Mouse (Mus musculus) megakaryocyte-erythroid progenitor cell, adult 5-6 weeks (primary cell): ENCODE measurements around the gene Als2cl. TPM values are rescaled to one million over a fixed set of nuclear protein-coding genes. Genes with fewer than 3 reads are reported as not detected.

Experiments
- total RNA-seq, 2 experiments: library from RNA; stranded (forward) in 1 of 2; stranded (reverse) in 1 of 2; fragments of 200-1000, 215-1000 nt in 1 of 2; fragments of >200 nt in 1 of 2; fragmentation: Nextera tagmentation in 1 of 2; gene quantifications; 2 replicates each; pipeline ENCODE4 v1.2.3; 2014 to 2017

Gene Als2cl
- total RNA-seq, 2 experiments from 2014 or later: 0.66 to 3.7 TPM

Other genes starting within 250 kb of the Als2cl start
- gene Nbeal2, start 225.7 kb upstream of the Als2cl start, total RNA-seq (2014; fragmentation: Nextera tagmentation): 9.1 and 11.9 TPM in 2 replicates
- gene Nbeal2, start 225.7 kb upstream of the Als2cl start, total RNA-seq (2017): 3.7 and 6.8 TPM in 2 replicates
- 92.6 and 110 TPM in 2 replicates for gene Ccdc12, start 223.4 kb upstream of the Als2cl start, total RNA-seq (2014; fragmentation: Nextera tagmentation)
- gene Ccdc12, start 223.4 kb upstream of the Als2cl start, total RNA-seq (2017): 70.8 and 132 TPM in 2 replicates
- gene Myl3, start 138.0 kb upstream of the Als2cl start, total RNA-seq (2014; fragmentation: Nextera tagmentation): not detected in 2 replicates
- gene Myl3, start 138.0 kb upstream of the Als2cl start, total RNA-seq (2017): not detected in 2 replicates
- gene Pth1r, start 132.7 kb upstream of the Als2cl start, total RNA-seq (2014; fragmentation: Nextera tagmentation): not detected in 2 replicates
- gene Pth1r, start 132.7 kb upstream of the Als2cl start, total RNA-seq (2017): not detected in 2 replicates
- gene Prss42, start 81.7 kb upstream of the Als2cl start, total RNA-seq (2014; fragmentation: Nextera tagmentation): not detected in 2 replicates
- not detected in 2 replicates for gene Prss42, start 81.7 kb upstream of the Als2cl start, total RNA-seq (2017)
- not detected in 2 replicates for gene Prss44, start 65.9 kb upstream of the Als2cl start, total RNA-seq (2014; fragmentation: Nextera tagmentation)
- not detected in 2 replicates for gene Prss44, start 65.9 kb upstream of the Als2cl start, total RNA-seq (2017)
- not detected in 2 replicates for gene Prss43, start 53.2 kb upstream of the Als2cl start, total RNA-seq (2014; fragmentation: Nextera tagmentation)
- not detected in 2 replicates for gene Prss43, start 53.2 kb upstream of the Als2cl start, total RNA-seq (2017)
- not detected in 2 replicates for gene Prss45, start 45.3 kb upstream of the Als2cl start, total RNA-seq (2014; fragmentation: Nextera tagmentation)
- gene Prss45, start 45.3 kb upstream of the Als2cl start, total RNA-seq (2017): not detected in 2 replicates
- not detected in 2 replicates for gene Prss46, start 35.4 kb upstream of the Als2cl start, total RNA-seq (2014; fragmentation: Nextera tagmentation)
- gene Prss46, start 35.4 kb upstream of the Als2cl start, total RNA-seq (2017): not detected in 2 replicates
- 37.4 and 42.3 TPM in 2 replicates for gene Prss50, start 21.9 kb upstream of the Als2cl start, total RNA-seq (2014; fragmentation: Nextera tagmentation)
- gene Prss50, start 21.9 kb upstream of the Als2cl start, total RNA-seq (2017): 16.5 and 28.2 TPM in 2 replicates
- gene Tmie, start 243 bp downstream of the Als2cl start, total RNA-seq (2014; fragmentation: Nextera tagmentation): 0.94 TPM in 1 of 2 replicates, not detected in the other
- 0.88 TPM in 1 of 2 replicates, not detected in the other for gene Tmie, start 243 bp downstream of the Als2cl start, total RNA-seq (2017)
- gene Fam240a, start 37.0 kb downstream of the Als2cl start, total RNA-seq (2014; fragmentation: Nextera tagmentation): not detected in 2 replicates
- not detected in 2 replicates for gene Fam240a, start 37.0 kb downstream of the Als2cl start, total RNA-seq (2017)
- gene Tdgf1, start 66.3 kb downstream of the Als2cl start, total RNA-seq (2014; fragmentation: Nextera tagmentation): not detected in 2 replicates
- gene Tdgf1, start 66.3 kb downstream of the Als2cl start, total RNA-seq (2017): not detected in 2 replicates
- 1.2 TPM in 1 of 2 replicates, not detected in the other for gene Lrrc2, start 71.7 kb downstream of the Als2cl start, total RNA-seq (2014; fragmentation: Nextera tagmentation)
- 0.72 TPM in 1 of 2 replicates, not detected in the other for gene Lrrc2, start 71.7 kb downstream of the Als2cl start, total RNA-seq (2017)
- not detected in 2 replicates for gene Rtp3, start 110.7 kb downstream of the Als2cl start, total RNA-seq (2014; fragmentation: Nextera tagmentation)
- not detected in 2 replicates for gene Rtp3, start 110.7 kb downstream of the Als2cl start, total RNA-seq (2017)
- 126 TPM in 1 of 2 replicates, not detected in the other for gene Ltf, start 139.4 kb downstream of the Als2cl start, total RNA-seq (2014; fragmentation: Nextera tagmentation)
- 5.8 and 33.5 TPM in 2 replicates for gene Ltf, start 139.4 kb downstream of the Als2cl start, total RNA-seq (2017)
- gene Ccrl2, start 177.6 kb downstream of the Als2cl start, total RNA-seq (2014; fragmentation: Nextera tagmentation): 0.82 and 1.8 TPM in 2 replicates
- gene Ccrl2, start 177.6 kb downstream of the Als2cl start, total RNA-seq (2017): 1.8 and 3.1 TPM in 2 replicates
- gene Lrrfip2, start 237.7 kb downstream of the Als2cl start, total RNA-seq (2014; fragmentation: Nextera tagmentation): 15.9 and 31.8 TPM in 2 replicates
- 54.7 and 56.0 TPM in 2 replicates for gene Lrrfip2, start 237.7 kb downstream of the Als2cl start, total RNA-seq (2017)